Mouse (Mus musculus): ENCODE measurements at regions not wholly inside any gene's neighbourhood (a gene's known extent, or its start where the extent isn't known, plus 50 kb on each side); places are given as distances from the start of the nearest gene placed in this dataset.
A peak's percentile ranks its signal among the peaks of the same experiment; 100 is the strongest.
"Not testable (repeated sequence)": the region's sequence is repeated elsewhere in the genome, so short reads cannot be mapped to it uniquely, and the experiment has no call there.

DNA sequence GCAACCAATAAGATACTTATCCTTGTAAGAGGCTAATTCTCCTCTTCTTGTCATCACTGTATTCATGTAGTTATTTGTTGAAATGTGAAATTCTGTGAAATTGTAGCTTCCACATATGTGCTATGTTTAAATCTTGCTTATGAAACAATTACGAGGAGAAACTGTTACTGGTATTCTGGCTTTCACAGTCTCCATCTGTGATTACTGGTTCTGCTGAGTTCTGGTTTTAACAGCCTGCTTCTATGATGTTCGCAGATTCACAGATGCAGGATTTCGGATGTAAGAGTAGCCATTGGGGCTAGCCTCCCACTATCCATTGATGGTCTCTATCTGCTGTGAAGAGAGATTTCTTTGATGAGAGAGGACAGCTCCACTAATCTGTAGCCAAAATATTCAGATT is 1067.2 kb upstream of the Aga start:
- DNase-seq (ENCODE audit: low spot score in 2 of 2) = no peak
- H3K27ac ChIP-seq = no peak overlapping the region
- no peak for TF ChIP-seq CTCF (conservative IDR thresholded peaks at IDR 0.05)
- no peak overlapping the region for H3K4me3 ChIP-seq

DNA sequence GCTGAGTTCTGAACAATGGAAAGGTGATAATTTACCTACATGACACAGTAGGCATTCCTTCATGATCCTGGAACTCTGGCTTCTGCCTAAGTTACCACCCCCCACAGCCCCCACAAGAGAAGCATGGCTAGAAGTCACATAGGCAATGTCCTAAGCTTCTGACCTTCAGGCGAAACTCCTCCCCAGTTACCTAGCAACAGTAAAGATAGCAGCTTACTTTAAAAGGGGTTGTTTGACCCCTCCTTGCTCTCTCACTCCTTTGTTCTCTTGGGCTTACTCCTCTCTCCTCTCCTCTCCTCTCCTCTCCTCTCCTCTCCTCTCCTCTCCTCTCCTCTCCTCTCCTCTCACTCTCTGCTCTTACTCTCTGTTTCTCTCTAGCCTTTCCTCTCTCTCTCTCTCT is 1059.8 kb upstream of the Aga start:
- not testable (repeated sequence) for DNase-seq (ENCODE audit: low spot score in 2 of 2); H3K4me3 ChIP-seq; H3K27ac ChIP-seq

DNA sequence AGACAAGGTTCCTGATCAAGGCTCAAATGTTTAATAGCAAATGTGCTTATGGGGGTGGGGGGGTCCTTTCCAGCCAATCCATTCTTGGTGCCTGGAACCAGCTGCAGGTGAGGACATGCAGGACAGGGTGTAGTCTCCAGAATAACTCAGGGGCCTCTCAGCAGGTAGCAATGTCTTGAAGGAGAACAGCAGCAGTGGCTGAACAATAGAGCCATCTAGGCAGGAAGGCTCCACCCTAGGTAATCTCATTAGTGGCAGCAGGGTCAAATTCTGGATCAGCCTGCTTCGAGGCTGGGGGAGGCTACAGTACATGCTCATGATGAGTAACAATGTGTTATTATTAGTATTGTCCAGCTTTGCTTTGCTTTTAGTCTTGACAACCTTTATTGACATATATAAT is 1055.9 kb upstream of the Aga start:
- DNase-seq (ENCODE audit: low spot score in 2 of 2) = no peak

DNA sequence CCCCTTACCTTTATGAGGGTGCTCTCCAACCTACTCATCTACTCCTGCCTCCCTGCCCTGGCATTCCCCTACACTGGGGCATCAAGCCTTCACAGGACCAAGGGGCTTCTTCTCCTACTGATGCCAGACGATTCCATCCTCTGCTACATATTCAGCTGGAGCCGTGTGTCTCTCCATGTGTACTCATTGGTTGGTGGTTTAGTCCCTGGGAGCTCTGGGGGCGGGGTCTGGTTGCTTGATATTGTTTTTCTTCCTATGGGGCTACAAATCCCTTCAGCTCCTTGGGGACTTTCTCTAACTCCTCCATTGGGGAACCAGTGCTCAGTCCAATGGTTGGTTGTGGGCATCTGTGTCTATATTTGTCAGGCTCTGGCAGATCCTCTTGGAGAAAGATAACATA is 1055.3 kb upstream of the Aga start:
- H3K27ac ChIP-seq = no peak overlapping the region
- TF ChIP-seq CTCF (conservative IDR thresholded peaks at IDR 0.05) = no peak
- no peak for DNase-seq (ENCODE audit: low spot score in 2 of 2)
- H3K4me3 ChIP-seq = no peak overlapping the region

More for the DNA sequence above, 1055.9 kb upstream of the Aga start:
- TF ChIP-seq CTCF (conservative IDR thresholded peaks at IDR 0.05) = no peak
- Histone ChIP-seq H3K4me3 (no peak overlapping the region), H3K27ac (no peak overlapping the region)

DNA sequence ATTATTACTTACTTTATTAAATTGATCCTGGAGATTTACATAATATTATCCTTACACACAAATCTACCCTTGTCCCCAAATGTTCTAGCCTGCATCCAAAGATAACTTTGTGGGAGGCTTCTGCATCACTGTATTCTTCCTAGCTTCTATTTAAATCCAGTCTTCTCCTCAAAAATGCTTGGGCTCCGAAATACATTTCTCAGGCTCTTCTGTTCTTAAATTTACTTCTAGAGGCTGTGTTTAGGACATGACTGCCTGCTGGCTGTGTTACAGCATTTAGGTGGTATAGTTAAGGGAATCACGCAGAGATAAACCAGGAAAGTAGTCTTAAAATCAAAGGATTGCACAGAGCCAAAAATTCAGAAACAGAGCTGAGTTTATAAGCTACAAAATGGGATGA is 1009.1 kb upstream of the Aga start:
- Histone ChIP-seq H3K27ac (no peak overlapping the region), H3K4me3 (no peak overlapping the region)
- TF ChIP-seq CTCF (conservative IDR thresholded peaks at IDR 0.05) = no peak
- DNase-seq (ENCODE audit: low spot score in 2 of 2) = no peak

DNA sequence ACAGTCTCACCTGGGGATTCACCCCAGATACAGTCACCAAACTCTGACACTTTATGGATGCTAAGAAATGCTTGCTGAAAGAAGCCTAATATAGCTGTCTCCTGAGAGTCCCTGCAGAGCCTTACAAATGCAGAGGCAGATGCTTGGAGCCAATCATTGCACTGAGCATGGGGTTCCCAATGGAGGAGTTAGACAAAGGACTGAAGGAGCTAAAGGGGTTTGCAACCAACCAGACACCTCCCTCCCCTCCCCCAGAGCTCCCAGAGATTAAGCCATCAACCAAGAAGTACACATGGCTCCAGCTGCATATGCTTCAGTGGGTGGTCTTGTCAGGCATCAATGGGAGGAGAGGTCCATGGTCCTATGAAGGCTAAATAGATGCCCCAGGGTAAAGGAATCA is 999.7 kb upstream of the Aga start:
- DNase-seq (ENCODE audit: low spot score in 2 of 2) = no peak
- no peak for TF ChIP-seq CTCF (conservative IDR thresholded peaks at IDR 0.05)
- Histone ChIP-seq H3K4me3 (no peak overlapping the region), H3K27ac (no peak overlapping the region)

DNA sequence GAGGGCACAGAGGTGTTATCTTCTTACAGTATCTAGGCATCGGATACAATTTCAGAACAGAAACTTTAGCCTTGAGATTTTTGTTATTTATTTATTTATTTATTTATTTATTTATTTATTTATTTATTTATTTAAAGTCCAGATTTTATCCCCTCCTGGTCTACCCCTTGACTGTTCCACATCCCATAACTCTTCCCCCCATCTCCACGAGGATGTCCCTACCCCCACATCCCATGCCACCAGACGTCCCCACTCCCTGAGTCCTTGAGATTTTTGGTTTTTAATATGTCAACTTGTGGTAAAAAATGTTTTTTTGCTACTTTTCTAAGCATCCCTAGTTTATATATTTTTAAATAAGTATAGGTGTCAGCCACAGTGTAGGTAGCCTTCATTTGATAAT is 968.2 kb upstream of the Aga start:
- Histone ChIP-seq H3K27ac (no peak overlapping the region), H3K4me3 (no peak overlapping the region)
- no peak for TF ChIP-seq CTCF (conservative IDR thresholded peaks at IDR 0.05)
- DNase-seq (ENCODE audit: low spot score in 2 of 2) = no peak

DNA sequence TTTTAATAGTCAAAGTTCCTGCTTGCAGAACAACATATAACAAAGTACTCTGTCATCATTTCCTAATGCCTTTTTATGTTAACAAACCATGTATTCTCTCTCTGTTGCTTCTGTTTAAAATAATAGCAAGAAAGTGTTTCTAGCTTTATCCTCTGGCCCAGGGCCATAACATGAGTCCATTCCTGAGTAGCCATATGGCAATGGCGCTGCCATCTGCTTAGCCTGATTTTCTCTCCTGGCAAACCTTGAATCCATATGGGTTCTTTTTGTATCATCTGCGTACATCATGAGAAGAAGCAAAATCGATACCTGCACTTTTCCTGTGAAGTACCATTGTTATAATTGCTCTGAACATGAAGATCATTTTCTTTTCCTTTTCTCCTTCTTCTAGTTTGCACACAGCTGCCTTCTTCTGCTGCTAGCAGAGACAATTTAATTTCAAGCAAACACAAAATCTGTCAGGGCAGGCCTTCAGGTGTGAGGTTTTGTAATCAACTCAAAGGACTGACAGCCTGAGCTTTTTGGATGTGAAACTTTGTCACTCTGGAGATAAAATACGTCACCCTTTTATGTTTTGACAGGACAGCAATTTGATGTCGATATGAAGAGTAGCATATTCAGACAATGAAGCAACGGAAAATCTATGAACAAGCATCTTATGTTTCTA is 940.2 kb upstream of the Aga start:
- H3K4me3 ChIP-seq = no peak overlapping the region
- peak; percentile 69 to 72 for DNase-seq (ENCODE audit: low spot score in 2 of 2)
- TF ChIP-seq CTCF (conservative IDR thresholded peaks at IDR 0.05) = no peak
- peak overlapping the region; percentile 4; the same call in 1 of the 2 replicates for H3K27ac ChIP-seq
